Mouse (Mus musculus) olfactory bulb, adult 2 months (tissue): ENCODE results near the gene Plekhb2.

Experiments used
- CTCF ChIP-seq: fragments of 200-500 bp; IDR thresholded peaks from 2 replicates; pipeline ENCODE4 v1.5.1; 2012; ENCODE audit warnings: low read depth, mild to moderate bottlenecking, low read length, moderate library complexity; ENCODE audit not compliant: insufficient read depth
- POLR2A ChIP-seq: fragments of 200-500 bp; IDR thresholded peaks from 2 replicates; pipeline ENCODE4 v1.6.1; 2012; ENCODE audit warnings: mild to moderate bottlenecking, low read depth, low read length, moderate library complexity; ENCODE audit not compliant: insufficient read depth

DNA sequence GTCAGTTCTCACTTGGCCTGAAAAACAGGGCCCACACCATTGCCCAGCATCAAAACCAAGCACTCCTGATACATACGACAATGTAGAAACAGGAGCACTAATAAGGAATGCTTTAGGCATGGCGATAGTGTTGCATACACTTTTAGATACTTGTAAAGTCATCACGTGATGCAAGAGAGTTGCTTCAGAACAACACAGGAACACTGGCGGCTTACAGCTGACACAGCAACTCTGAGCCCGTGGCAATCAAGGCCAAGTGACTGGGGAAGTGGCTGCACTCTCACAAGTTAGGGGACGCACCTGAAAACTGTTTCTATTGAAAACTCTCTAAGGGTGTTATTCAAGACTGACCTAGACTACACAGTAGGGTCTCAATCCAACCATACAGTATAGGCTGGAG is 26.4 kb upstream of the Plekhb2 start:
- TF ChIP-seq POLR2A = no peak
- no peak for TF ChIP-seq CTCF
